Mouse (Mus musculus) liver, embryonic 14.5 days (tissue): Measurements from ENCODE around the gene Ttl. TPM values are rescaled to one million over a fixed set of nuclear protein-coding genes. Genes with fewer than 3 reads are reported as not detected.

ENCODE experiments used
- ATAC-seq: fragments of 200-750 bp; cut with Nextera tagmentation; 2 replicates; pipeline ENCODE4 v1.8.0; 2017; ENCODE audit warnings: moderate number of reproducible peaks, mild to moderate bottlenecking, moderate library complexity; ENCODE audit not compliant: insufficient read depth
- DNase-seq, 3 experiments: peaks; one replicate each; pipeline ENCODE4 v3.0.0-alpha.2; 2012 to 2013; ENCODE audit warnings: low read depth in 3 of 3, low spot score in 3 of 3
- H3K27ac ChIP-seq: fragments of 300-500 bp; sonication (generic); 2 replicates; pipeline ENCODE4 v1.5.1; 2014; ENCODE audit warnings: moderate library complexity, mild to moderate bottlenecking, control low read depth, inconsistent platforms
- H3K27me3 ChIP-seq: fragments of 300-500 bp; sonication (generic); 2 replicates; pipeline ENCODE4 v1.6.1; 2014; ENCODE audit warnings: mild to moderate bottlenecking, low read length, moderate library complexity; ENCODE audit not compliant: control insufficient read depth, insufficient read depth
- H3K36me3 ChIP-seq: fragments of 300-500 bp; sonication (generic); replicated peaks from 2 replicates; pipeline ENCODE4 v1.6.1; 2014; ENCODE audit warnings: low read depth; ENCODE audit not compliant: control insufficient read depth, insufficient read depth
- H3K4me1 ChIP-seq, 2 experiments: fragments of 200-500 bp in 1 of 2; fragments of 300-500 bp in 1 of 2; sonication (generic) in 1 of 2; replicated peaks; 2 replicates each; pipeline ENCODE4 v1.6.1; 2012 to 2014; ENCODE audit warnings: antibody characterized with exemption in 1 of 2, inconsistent platforms in 1 of 2, low read length in 1 of 2; ENCODE audit not compliant: control insufficient read depth in 2 of 2, insufficient read depth in 2 of 2
- H3K4me2 ChIP-seq: fragments of 300-500 bp; sonication (generic); 2 replicates; pipeline ENCODE4 v1.6.1; 2014; ENCODE audit warnings: low read depth, mild to moderate bottlenecking, control low read depth, moderate library complexity
- H3K4me3 ChIP-seq, 2 experiments: fragments of 200-500 bp in 1 of 2; fragments of 300-500 bp in 1 of 2; sonication (generic) in 1 of 2; 2 replicates each; pipeline ENCODE4 v1.5.1; 2012 to 2014; ENCODE audit warnings: low read depth in 2 of 2, low read length in 2 of 2, mild to moderate bottlenecking in 2 of 2, control low read depth in 1 of 2, inconsistent platforms in 1 of 2, moderate library complexity in 1 of 2; ENCODE audit not compliant: insufficient read depth in 1 of 2
- H3K9ac ChIP-seq: fragments of 300-500 bp; sonication (generic); replicated peaks from 2 replicates; pipeline ENCODE4 v1.6.1; 2014; ENCODE audit warnings: mild to moderate bottlenecking, control low read depth, moderate library complexity
- H3K9me3 ChIP-seq: fragments of 300-500 bp; sonication (generic); 2 replicates; pipeline ENCODE4 v1.6.1; 2016; ENCODE audit warnings: low read length, mixed read lengths; ENCODE audit not compliant: control insufficient read depth
- CTCF ChIP-seq: IDR thresholded peaks from 2 replicates; pipeline ENCODE4 v1.5.1; 2016; ENCODE audit warnings: antibody characterized with exemption, low read depth, control low read depth
- EP300 ChIP-seq: IDR thresholded peaks from 2 replicates; pipeline ENCODE4 v1.6.1; 2016; ENCODE audit warnings: antibody characterized with exemption, low read depth
- WGBS: fragments of 180-500 bp; shearing (Covaris S2); extraction: QIAGEN DNeasy Blood & Tissue Kit; methylation state at CpG from one replicate; pipeline ENCODE4 v1.1.7; 2014; ENCODE audit not compliant: insufficient replicate concordance; 5-methylcytosine and 5-hydroxymethylcytosine counted together
- polyA plus RNA-seq, 2 experiments: library from polyadenylated mRNA; depleted of rRNA in 1 of 2; stranded (reverse) in 1 of 2; unstranded in 1 of 2; fragments of >200 nt; fragmentation: Nextera tagmentation in 1 of 2; extraction: Ambion mirVana in 1 of 2; gene quantifications; 2 replicates each; pipeline versions ENCODE4 v1.2.1 to v1.2.3; 2012 to 2014

The Ttl gene
- polyA plus RNA-seq, 2 experiments = 1.2 to 1.5 TPM

- no peak for TF ChIP-seq CTCF
- no peak for TF ChIP-seq EP300
- Histone ChIP-seq H3K4me2 (no peak overlapping the region), H3K4me3 (no peak overlapping the region), H3K36me3 (peaks cover 64% of the 10 kb centered on the region), H3K4me1 (no peaks in the 10 kb centered on the region), H3K27ac (no peak overlapping the region), H3K9me3 (no peaks in the 10 kb centered on the region), H3K9ac (no peak overlapping the region), H3K27me3 (no peaks in the 10 kb centered on the region)
- 92% methylated on average over 1 of the region's 1 CpGs for WGBS
- ATAC-seq (no peak), DNase-seq (no peak)
Measured at GRCm38 (mm10) chr2:129116368-129116739, 50.6 kb downstream of the Ttl start.

GRCm38 (mm10) chr2:129118061-129118460 is 52.3 kb downstream of the Ttl start:
- Histone ChIP-seq H3K27ac (no peak overlapping the region), H3K27me3 (no peaks in the 10 kb centered on the region), H3K4me1 (no peaks in the 10 kb centered on the region), H3K36me3 (peaks cover 66% of the 10 kb centered on the region), H3K4me3 (no peak overlapping the region), H3K9me3 (no peaks in the 10 kb centered on the region), H3K9ac (no peak overlapping the region), H3K4me2 (no peak overlapping the region)
- ATAC-seq = no peak
- TF ChIP-seq CTCF = no peak
- TF ChIP-seq EP300 = no peak
- DNase-seq = no peak
- 87% methylated on average over 12 of the region's 12 CpGs for WGBS

GRCm38 (mm10) chr2:129121986-129122385 is 56.2 kb downstream of the Ttl start:
- no peaks in the 10 kb centered on the region for H3K9me3 ChIP-seq
- no peak for DNase-seq
- H3K4me3 ChIP-seq = no peak overlapping the region
- no peak overlapping the region for H3K27ac ChIP-seq
- ATAC-seq = no peak
- H3K9ac ChIP-seq = no peak overlapping the region
- no peak overlapping the region for H3K4me2 ChIP-seq
- WGBS = 80% methylated on average over 8 of the region's 8 CpGs
- no peaks in the 10 kb centered on the region for H3K27me3 ChIP-seq
- TF ChIP-seq CTCF (no peak), EP300 (no peak)
- H3K4me1 ChIP-seq = no peaks in the 10 kb centered on the region
- H3K36me3 ChIP-seq = peaks cover 64% of the 10 kb centered on the region

- Histone ChIP-seq H3K4me3 (peak within 1 kb of the TSS; percentile 74 to 78), H3K27me3 (no peaks in the 10 kb centered on the region), H3K27ac (peak within 1 kb of the TSS; percentile 89), H3K9ac (peak within 1 kb of the TSS; percentile 84), H3K4me2 (peak within 1 kb of the TSS; percentile 100), H3K9me3 (no peaks in the 10 kb centered on the region), H3K36me3 (peaks cover 27% of the 10 kb centered on the region), H3K4me1 (peaks cover 12 to 18% of the 10 kb centered on the region in 2 experiments)
- DNase-seq (peak; percentile 93 to 94 (median 93)), ATAC-seq (peak; percentile 99)
- TF ChIP-seq CTCF = no peak
- no peak for TF ChIP-seq EP300
- 0% methylated on average over 35 of the region's 35 CpGs for WGBS
Measured at GRCm38 (mm10) chr2:129129412-129129929, 63.7 kb downstream of the Ttl start, which contains the start of gene Chchd5. Gene Chchd5 (plus strand): TSS chr2:129129700.

DNA sequence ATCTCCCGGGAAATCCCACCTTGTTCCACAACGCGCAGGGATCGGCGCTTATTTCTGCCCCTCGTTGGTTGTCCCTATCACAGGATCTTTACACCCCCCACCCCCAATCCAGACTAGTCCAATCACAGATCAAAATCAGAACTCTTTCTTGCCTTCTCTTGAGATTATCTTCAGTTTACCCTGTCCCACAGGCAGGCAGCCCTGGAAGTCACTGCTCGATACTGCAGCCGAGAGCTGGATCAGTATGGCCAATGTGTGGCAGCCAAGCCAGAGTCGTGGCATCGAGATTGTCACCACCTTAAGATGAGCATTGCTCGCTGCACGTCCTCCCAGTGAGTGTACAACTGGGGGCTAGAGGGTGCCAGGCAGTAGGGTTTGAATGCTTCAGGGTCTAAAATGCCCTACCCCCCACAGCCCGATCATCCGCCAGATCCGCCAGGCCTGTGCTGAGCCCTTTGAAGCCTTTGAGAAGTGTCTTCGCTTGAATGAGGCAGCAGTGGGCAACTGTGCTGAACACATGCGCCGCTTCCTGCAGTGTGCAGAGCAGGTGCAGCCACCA is 64.3 kb downstream of the Ttl start:
- TF ChIP-seq EP300 (no peak), CTCF (no peak)
- Histone ChIP-seq H3K27me3 (no peaks in the 10 kb centered on the region), H3K4me3 (peak overlapping the region; percentile 74 to 78), H3K36me3 (peaks cover 21% of the 10 kb centered on the region), H3K4me1 (peaks cover 12 to 18% of the 10 kb centered on the region in 2 experiments), H3K4me2 (peak overlapping the region; percentile 100), H3K27ac (peak overlapping the region; percentile 89), H3K9me3 (no peaks in the 10 kb centered on the region), H3K9ac (peak overlapping the region; percentile 84)
- DNase-seq (peak in 1 of 3 experiments; percentile 16), ATAC-seq (peak; percentile 42)
- 30% methylated on average over 18 of the region's 18 CpGs for WGBS
